Mouse (Mus musculus) subcutaneous adipose tissue, adult 2 months (tissue): Measurements from ENCODE around the gene Ccdc175. TPM values are rescaled to one million over a fixed set of nuclear protein-coding genes. Genes with fewer than 3 reads are reported as not detected.

Experiments used
- polyA plus RNA-seq: library from polyadenylated mRNA; depleted of rRNA; stranded (reverse); fragments of >200 nt; gene quantifications from 2 replicates; pipeline ENCODE4 v1.2.3, GENCODE M21; 2012; ENCODE audit warnings: low replicate concordance; rRNA removed

Ccdc175 gene
- polyA plus RNA-seq, result not detected in 2 replicates

DNA sequence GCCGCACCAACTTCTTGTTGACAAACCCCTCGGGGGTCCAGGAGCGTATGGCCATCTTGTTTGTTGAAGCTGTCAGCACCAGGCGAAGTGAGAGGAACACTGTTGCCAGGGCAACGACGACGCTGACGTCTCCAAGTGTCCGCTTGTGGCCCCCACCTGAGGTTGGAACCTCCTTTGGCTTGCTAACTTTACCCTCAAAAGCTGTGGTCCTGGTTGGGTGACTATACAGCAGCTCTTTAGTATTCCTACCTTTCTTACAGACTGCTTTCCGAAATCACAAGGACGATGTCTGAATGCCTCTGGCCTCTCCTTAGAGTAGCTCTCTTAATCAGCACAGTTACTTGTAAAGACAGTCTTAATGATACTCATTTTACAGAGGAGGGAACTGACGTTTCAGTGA is at the start of gene Ccdc175:
Ccdc175 (minus strand) TSS at position 101 of the 400 bp plus-strand sequence.

DNA sequence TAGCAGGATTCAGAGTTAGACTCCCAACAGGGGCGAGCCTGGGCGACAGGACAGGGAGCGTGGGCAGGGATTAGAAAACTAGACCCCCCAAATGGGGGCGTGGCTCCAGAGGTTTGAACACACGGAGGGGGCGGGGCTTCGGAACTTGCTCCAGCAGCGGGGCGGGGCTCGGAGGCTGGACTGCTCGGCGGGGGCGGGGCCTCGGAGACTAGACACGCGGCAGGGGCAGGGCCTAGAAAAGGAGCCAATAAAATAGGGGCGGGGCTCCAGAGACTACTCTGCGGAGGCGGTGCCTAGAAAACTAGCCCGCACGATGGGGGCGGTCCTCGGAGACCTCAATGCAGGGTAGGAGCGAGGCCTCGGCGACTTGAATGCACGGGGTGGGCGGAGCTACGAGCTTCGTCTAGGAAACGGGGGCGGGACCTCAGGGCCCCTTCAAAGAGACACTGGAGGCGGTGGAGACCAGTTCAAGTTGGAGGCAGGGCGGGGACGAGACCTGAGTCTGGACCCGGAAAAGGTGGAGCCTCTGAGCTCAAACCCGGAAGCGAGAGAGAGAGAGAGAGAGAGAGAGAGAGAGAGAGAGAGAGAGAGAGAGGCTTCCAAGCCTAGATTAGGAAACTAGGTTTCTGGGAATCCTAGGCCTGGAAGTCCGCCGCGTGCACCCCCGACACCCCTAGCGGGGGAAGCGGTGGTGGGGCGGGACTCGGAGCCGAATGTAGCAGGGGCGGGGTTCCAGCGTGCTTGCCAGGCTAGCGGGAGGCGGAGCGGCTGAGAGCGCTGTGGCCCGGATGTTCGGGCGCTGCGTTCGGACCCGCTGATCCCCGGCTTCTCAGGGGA is 99.3 kb downstream of the Ccdc175 start, which contains the start of the genes L3hypdh and Jkamp:
L3hypdh (minus strand) TSS at position 111 of the 837 bp plus-strand sequence.
Jkamp (plus strand) TSS at position 261 of the 837 bp plus-strand sequence.

GRCm38 (mm10) chr12:72070327-72071269 is 114.2 kb downstream of the Ccdc175 start, which contains the start of gene Gpr135:
TSS of gene Gpr135 (minus strand) at chr12:72071125.

Other genes starting within 250 kb of the Ccdc175 start
- gene Gpr135, start 113.9 kb downstream of the Ccdc175 start, polyA plus RNA-seq, result 4.7 and 6.4 TPM in 2 replicates
- 35.8 and 38.9 TPM in 2 replicates for gene L3hypdh, start 99.6 kb downstream of the Ccdc175 start, polyA plus RNA-seq
- 104 and 116 TPM in 2 replicates for gene Jkamp, start 99.4 kb downstream of the Ccdc175 start, polyA plus RNA-seq
- gene Rtn1, start 224.0 kb upstream of the Ccdc175 start, polyA plus RNA-seq, result 2.2 and 2.9 TPM in 2 replicates